Mouse (Mus musculus): ENCODE data around the gene Ccdc188.

DNA sequence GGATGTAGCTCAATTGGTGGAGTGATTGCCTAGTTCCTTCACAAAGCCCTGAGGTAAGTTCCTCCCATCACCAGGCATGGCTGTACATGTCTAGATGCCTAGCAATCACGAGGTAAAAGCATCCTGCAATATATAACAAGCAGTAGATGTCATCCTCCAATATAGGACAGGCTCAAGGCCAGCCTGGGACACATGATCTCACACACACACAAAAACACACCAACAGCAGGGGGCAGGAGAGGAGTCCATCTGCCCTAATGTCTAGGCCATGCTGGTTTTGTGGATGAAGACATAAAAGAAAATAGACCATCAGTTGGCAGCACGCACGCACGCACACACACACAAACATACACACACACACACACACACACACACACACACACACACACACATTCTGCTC lies 40.9 kb upstream of the Ccdc188 start:
- TF ChIP-seq GATA1 (IDR thresholded peaks at IDR 0.05; ENCODE audit: borderline replicate concordance, low read length) (no peak), FLI1 (IDR thresholded peaks at IDR 0.05; ENCODE audit: low read length) (no peak)

Data from megakaryocyte, embryonic 14.5 days (primary cell).